Mouse (Mus musculus) CH12.LX (cell line): ENCODE data around the gene Gm37240. TPM values are rescaled to one million over a fixed set of nuclear protein-coding genes. Genes with fewer than 3 reads are reported as not detected.

Experiments
- DNase-seq: peaks from one replicate; pipeline ENCODE4 v3.0.0-alpha.2; 2013; ENCODE audit errors: extremely low read depth
- H3K27ac ChIP-seq: 2 replicates; pipeline ENCODE4 v1.5.1; 2012; ENCODE audit warnings: low read depth, mild to moderate bottlenecking, control low read depth, moderate library complexity; ENCODE audit not compliant: insufficient read depth
- H3K27me3 ChIP-seq: replicated peaks from 2 replicates; pipeline ENCODE3; 2012; ENCODE audit warnings: inconsistent platforms
- H3K36me3 ChIP-seq, 2 experiments: replicated peaks in 1 of 2; 2 replicates each; pipeline versions ENCODE3 to v1.6.1; 2012; ENCODE audit warnings: inconsistent platforms in 1 of 2, low read length in 1 of 2, mild to moderate bottlenecking in 1 of 2, mixed read lengths in 1 of 2, moderate library complexity in 1 of 2; ENCODE audit not compliant: control insufficient read depth in 1 of 2, insufficient read depth in 1 of 2
- H3K4me1 ChIP-seq, 2 experiments: 2 replicates each; pipeline ENCODE4 v1.6.1; 2012; ENCODE audit warnings: inconsistent platforms in 1 of 2, moderate library complexity in 1 of 2; ENCODE audit not compliant: insufficient read depth in 2 of 2, control insufficient read depth in 1 of 2
- H3K4me2 ChIP-seq: 2 replicates; pipeline ENCODE4 v1.6.1; 2012; ENCODE audit warnings: low read depth, mild to moderate bottlenecking, control low read depth; ENCODE audit not compliant: poor library complexity, insufficient read depth, severe bottlenecking
- H3K4me3 ChIP-seq, 3 experiments: fragments of 150-350 bp in 1 of 3; sonication (generic) in 1 of 3; replicated peaks in 1 of 3; 2 replicates each; pipeline versions ENCODE3 to v1.5.1; 2011 to 2012; ENCODE audit warnings: low read depth in 2 of 3, low read length in 2 of 3, mild to moderate bottlenecking in 2 of 3, moderate library complexity in 2 of 3, control low read depth in 1 of 3, improper control_type of control experiment in 1 of 3, inconsistent platforms in 1 of 3, mixed read lengths in 1 of 3; ENCODE audit not compliant: poor library complexity in 1 of 3
- H3K79me2 ChIP-seq: replicated peaks from 2 replicates; pipeline ENCODE4 v1.6.1; 2012; ENCODE audit warnings: mild to moderate bottlenecking, moderate library complexity; ENCODE audit not compliant: control insufficient read depth, poor library complexity, insufficient read depth, severe bottlenecking; ENCODE audit errors: extremely low read depth
- H3K9ac ChIP-seq: 2 replicates; pipeline ENCODE4 v1.6.1; 2012; ENCODE audit warnings: low read depth, mild to moderate bottlenecking, control low read depth, moderate library complexity; ENCODE audit not compliant: insufficient read depth
- H3K9me3 ChIP-seq: replicated peaks from 2 replicates; pipeline ENCODE3; 2012; ENCODE audit warnings: low read length, inconsistent platforms, mixed read lengths
- CHD1 ChIP-seq: IDR thresholded peaks from 2 replicates; pipeline ENCODE4 v1.6.1; 2012; ENCODE audit warnings: low read depth, low read length, improper control_type of control experiment, inconsistent platforms
- CHD2 ChIP-seq: IDR thresholded peaks from 2 replicates; pipeline ENCODE4 v1.6.1; 2011; ENCODE audit warnings: low read length, improper control_type of control experiment
- CTCF ChIP-seq, 2 experiments: IDR thresholded peaks in 1 of 2; conservative IDR thresholded peaks in 1 of 2; 2 replicates each; pipeline ENCODE4 v1.5.1; 2011 to 2012; ENCODE audit warnings: low read depth in 2 of 2, low read length in 2 of 2, improper control_type of control experiment in 1 of 2, inconsistent platforms in 1 of 2, mild to moderate bottlenecking in 1 of 2, moderate library complexity in 1 of 2
- E2F4 ChIP-seq: IDR thresholded peaks from 2 replicates; pipeline ENCODE4 v1.6.1; 2011; ENCODE audit warnings: low read depth, low read length, improper control_type of control experiment; ENCODE audit not compliant: insufficient replicate concordance
- EP300 ChIP-seq: IDR thresholded peaks from 2 replicates; pipeline ENCODE4 v1.6.1; 2011; ENCODE audit warnings: low read length, improper control_type of control experiment
- JUN ChIP-seq: IDR thresholded peaks from 2 replicates; pipeline ENCODE4 v1.6.1; 2011; ENCODE audit warnings: low read depth, mild to moderate bottlenecking, low read length, improper control_type of control experiment, moderate library complexity; ENCODE audit not compliant: insufficient read depth
- MAFK ChIP-seq: IDR thresholded peaks from 2 replicates; pipeline ENCODE4 v1.6.1; 2011; ENCODE audit warnings: low read length, improper control_type of control experiment; ENCODE audit not compliant: insufficient replicate concordance
- MEF2A ChIP-seq: IDR thresholded peaks from 2 replicates; pipeline ENCODE4 v1.6.1; 2014; ENCODE audit warnings: low read depth, mild to moderate bottlenecking, inconsistent platforms, low read length, improper control_type of control experiment, borderline replicate concordance
- MYC ChIP-seq: IDR thresholded peaks from 2 replicates; pipeline ENCODE4 v1.6.1; 2011; ENCODE audit warnings: low read depth, mild to moderate bottlenecking, improper control_type of control experiment, low read length
- NELFE ChIP-seq: IDR thresholded peaks from 2 replicates; pipeline ENCODE4 v1.6.1; 2011; ENCODE audit warnings: low read depth, low read length, improper control_type of control experiment
- NRF1 ChIP-seq: IDR thresholded peaks from 2 replicates; pipeline ENCODE4 v1.6.1; 2014; ENCODE audit warnings: low read depth, mild to moderate bottlenecking, inconsistent platforms, low read length, improper control_type of control experiment, moderate library complexity
- RAD21 ChIP-seq: IDR thresholded peaks from 2 replicates; pipeline ENCODE4 v1.6.1; 2011; ENCODE audit warnings: low read depth, mild to moderate bottlenecking, low read length, improper control_type of control experiment, moderate library complexity
- dilution Hi-C: fragments of 300-500 bp; cut with MboI; formaldehyde crosslinking; loops from 2 replicates; pipeline ENCODE4 v1.14.3; 2020; ENCODE audit warnings: low sequenced_read_pairs; ENCODE audit not compliant: extremely low pct_unique_long_range_greater_than_20kb, extremely low pct_ligation_motif_present
- in situ Hi-C: fragments of 300-500 bp; cut with MboI; formaldehyde crosslinking; loops from 3 replicates; pipeline ENCODE4 v1.14.3; 2019; ENCODE audit warnings: low sequenced_read_pairs, low pct_ligation_motif_present, low pct_unique_long_range_greater_than_20kb, mixed read lengths
- polyA plus RNA-seq: library from polyadenylated mRNA; unstranded; fragments of >175 nt; gene quantifications from 2 replicates; pipeline ENCODE4 v1.2.1, GENCODE M21; 2012; ENCODE audit warnings: low read depth; ENCODE audit not compliant: insufficient read length
- total RNA-seq, 2 experiments: library from RNA; depleted of rRNA; stranded (reverse); fragments of 300-350 nt in 1 of 2; fragments of >200 nt in 1 of 2; gene quantifications; 2 replicates each; pipeline ENCODE4 v1.2.3; 2012 to 2014

Gm37240 gene
- total and polyA plus RNA-seq, 3 experiments, result 0.08 to 0.19 (median 0.14) TPM

- H3K79me2 ChIP-seq, result peaks cover 14% of the 10 kb centered on the region; the same call in 1 of the 2 replicates
- no peak for DNase-seq
- no peak overlapping the region for H3K4me3 ChIP-seq
- peaks cover 7 to 44% of the 10 kb centered on the region in 2 experiments; a peak in 3 of 4 replicates for H3K4me1 ChIP-seq
- H3K9me3 ChIP-seq, result no peaks in the 10 kb centered on the region
- dilution Hi-C loops, result no loop called here
- no peaks in the 10 kb centered on the region for H3K27me3 ChIP-seq
- no peak overlapping the region for H3K9ac ChIP-seq
- in situ Hi-C loops, result no loop called here
- TF ChIP-seq MAFK (peak; percentile 78), JUN (no peak), MYC (no peak), E2F4 (no peak)
- H3K4me2 ChIP-seq, result 0 out of 2 replicates have a peak overlapping the region, but pooled peaks have one; percentile 56
- peaks cover 0 to 8% of the 10 kb centered on the region in 2 experiments for H3K36me3 ChIP-seq
- no peak overlapping the region for H3K27ac ChIP-seq
These were observed 1078.4 kb downstream of the Gm37240 start for GRCm38 (mm10) chr3:84808906-84809305.

- Histone ChIP-seq H3K4me3 (no peak overlapping the region), H3K4me1 (peaks cover 7 to 40% of the 10 kb centered on the region in 2 experiments; a peak in 3 of 4 replicates), H3K27me3 (no peaks in the 10 kb centered on the region), H3K9me3 (no peaks in the 10 kb centered on the region), H3K27ac (no peak overlapping the region), H3K4me2 (no peak overlapping the region), H3K9ac (no peak overlapping the region), H3K36me3 (peaks cover 0 to 8% of the 10 kb centered on the region in 2 experiments), H3K79me2 (peaks cover 7% of the 10 kb centered on the region; the same call in 1 of the 2 replicates)
- in situ Hi-C loops, result no loop called here
- DNase-seq, result no peak
- TF ChIP-seq MEF2A (no peak), CHD1 (no peak), CHD2 (no peak), JUN (no peak), NRF1 (no peak), MAFK (no peak), RAD21 (no peak), CTCF (conservative IDR thresholded peaks at IDR 0.05 in 1 of 2, IDR thresholded peaks at IDR 0.05 in 1 of 2; ENCODE audit: low read depth in 2 of 2, low read length in 2 of 2) (no peak)
- dilution Hi-C loops, result no loop called here
These were observed 1079.5 kb downstream of the Gm37240 start for GRCm38 (mm10) chr3:84807826-84808225.

- Histone ChIP-seq H3K27ac (no peak overlapping the region), H3K4me2 (peak overlapping the region; percentile 82; the same call in 1 of the 2 replicates), H3K9ac (no peak overlapping the region), H3K79me2 (no peaks in the 10 kb centered on the region; the same call in 1 of the 2 replicates), H3K27me3 (no peaks in the 10 kb centered on the region), H3K36me3 (no peaks in the 10 kb centered on the region), H3K4me1 (peaks cover 10 to 44% of the 10 kb centered on the region in 2 experiments), H3K4me3 (no peak overlapping the region), H3K9me3 (no peaks in the 10 kb centered on the region)
- dilution Hi-C loops, result no loop called here
- DNase-seq, result no peak
- TF ChIP-seq NELFE, result no peak
- no peak for TF ChIP-seq EP300
- in situ Hi-C loops, result no loop called here
These were observed 1081.1 kb downstream of the Gm37240 start for GRCm38 (mm10) chr3:84806206-84806605.
